Mouse (Mus musculus) myocyte (in vitro differentiated cells): ENCODE measurements around the gene Fam111a. TPM values are rescaled to one million over a fixed set of nuclear protein-coding genes. Genes with fewer than 3 reads are reported as not detected.

Experiments
- H3K27me3 ChIP-seq: one replicate; pipeline ENCODE4 v1.6.1; 2011; ENCODE audit not compliant: control insufficient read depth, insufficient read depth, insufficient read length
- H3K36me3 ChIP-seq: one replicate; pipeline ENCODE4 v1.6.1; 2011; ENCODE audit not compliant: control insufficient read depth, insufficient read depth
- H3K4me2 ChIP-seq: one replicate; pipeline ENCODE4 v1.6.1; 2011; ENCODE audit warnings: low read depth, control low read depth
- H3K4me3 ChIP-seq: one replicate; pipeline ENCODE4 v1.5.1; 2011; ENCODE audit warnings: mild to moderate bottlenecking, control low read depth, moderate library complexity
- H3K79me2 ChIP-seq: one replicate; pipeline ENCODE4 v1.6.1; 2011; ENCODE audit not compliant: control insufficient read depth, insufficient read depth
- H3ac ChIP-seq: one replicate; pipeline ENCODE4 v1.6.1; 2011; ENCODE audit not compliant: control insufficient read depth, insufficient read length
- CEBPB ChIP-seq: IDR thresholded peaks from 2 replicates; pipeline ENCODE4 v1.6.1; 2011; ENCODE audit warnings: mild to moderate bottlenecking, moderate library complexity; ENCODE audit not compliant: poor library complexity, insufficient read depth, severe bottlenecking
- E2F4 ChIP-seq: IDR thresholded peaks from one replicate; pipeline ENCODE4 v1.6.1; 2011; ENCODE audit warnings: mild to moderate bottlenecking, control low read depth, moderate library complexity; ENCODE audit not compliant: insufficient read depth
- MAX ChIP-seq: IDR thresholded peaks from one replicate; pipeline ENCODE4 v1.6.1; 2011; ENCODE audit warnings: low read depth, mild to moderate bottlenecking, control low read depth
- MYOD1 ChIP-seq, 3 experiments: IDR thresholded peaks; one replicate each; pipeline ENCODE4 v1.6.1; 2011; ENCODE audit warnings: control low read depth in 2 of 3, low read depth in 2 of 3, mild to moderate bottlenecking in 2 of 3, moderate library complexity in 1 of 3; ENCODE audit not compliant: insufficient read length in 2 of 3, control insufficient read depth in 1 of 3
- MYOG ChIP-seq, 3 experiments: IDR thresholded peaks; one replicate each; pipeline ENCODE4 v1.6.1; 2011; ENCODE audit warnings: control low read depth in 2 of 3, low read depth in 2 of 3, mild to moderate bottlenecking in 2 of 3; ENCODE audit not compliant: insufficient read length in 2 of 3, control insufficient read depth in 1 of 3, insufficient read depth in 1 of 3
- POLR2A ChIP-seq: IDR thresholded peaks from one replicate; pipeline ENCODE4 v1.6.1; 2011; ENCODE audit warnings: low read depth, mild to moderate bottlenecking, control low read depth, moderate library complexity; ENCODE audit not compliant: insufficient read length
- POLR2AphosphoS2 ChIP-seq: IDR thresholded peaks from one replicate; pipeline ENCODE4 v1.6.1; 2011; ENCODE audit warnings: low read depth, control low read depth; ENCODE audit not compliant: insufficient read length
- REST ChIP-seq: IDR thresholded peaks from one replicate; pipeline ENCODE4 v1.6.1; 2011; ENCODE audit warnings: mild to moderate bottlenecking, control low read depth, moderate library complexity; ENCODE audit not compliant: insufficient read depth, insufficient read length
- SRF ChIP-seq: IDR thresholded peaks from one replicate; pipeline ENCODE4 v1.6.1; 2011; ENCODE audit warnings: low read depth; ENCODE audit not compliant: control insufficient read depth, insufficient read length
- TCF12 ChIP-seq: IDR thresholded peaks from one replicate; pipeline ENCODE4 v1.6.1; 2011; ENCODE audit warnings: mild to moderate bottlenecking, control low read depth; ENCODE audit not compliant: poor library complexity, insufficient read depth, severe bottlenecking
- TCF3 ChIP-seq: IDR thresholded peaks from one replicate; pipeline ENCODE4 v1.6.1; 2011; ENCODE audit warnings: low read depth, control low read depth; ENCODE audit not compliant: insufficient read length
- USF1 ChIP-seq: IDR thresholded peaks from one replicate; pipeline ENCODE4 v1.6.1; 2011; ENCODE audit warnings: low read depth, mild to moderate bottlenecking, control low read depth, moderate library complexity
- polyA plus RNA-seq: library from polyadenylated mRNA; unstranded; fragments of >200 nt; fragmentation: generic; extraction: Trizol; gene quantifications from one replicate; pipeline ENCODE4 v1.2.1, GENCODE M21; 2012; ENCODE audit warnings: missing spikeins

Gene Fam111a
- polyA plus RNA-seq, 1 experiment, result 5.4 TPM

GRCm38 (mm10) chr19:12537168-12537567, 8.4 kb upstream of the Fam111a start:
- Histone ChIP-seq H3K79me2 (no peaks in the 10 kb centered on the region), H3ac (no peak overlapping the region), H3K4me2 (no peak overlapping the region), H3K36me3 (no peaks in the 10 kb centered on the region), H3K4me3 (no peak overlapping the region), H3K27me3 (peaks cover 10% of the 10 kb centered on the region)
- no peak for TF ChIP-seq POLR2AphosphoS2
- no peak for TF ChIP-seq POLR2A
- TF ChIP-seq SRF, result no peak
- TF ChIP-seq TCF3, result no peak
- TF ChIP-seq TCF12, result no peak
- no peak for TF ChIP-seq MYOG (IDR thresholded peaks at IDR 0.05; ENCODE audit: control insufficient read depth in 1 of 3, insufficient read depth in 1 of 3, insufficient read length in 2 of 3, low read depth in 2 of 3)
- no peak for TF ChIP-seq USF1
- TF ChIP-seq CEBPB, result no peak
- TF ChIP-seq MAX, result no peak
- TF ChIP-seq E2F4, result no peak
- TF ChIP-seq MYOD1 (IDR thresholded peaks at IDR 0.05; ENCODE audit: control insufficient read depth in 1 of 3, insufficient read length in 2 of 3, low read depth in 2 of 3), result no peak
- TF ChIP-seq REST, result no peak

- Histone ChIP-seq H3K27me3 (no peaks in the 10 kb centered on the region), H3K79me2 (no peaks in the 10 kb centered on the region), H3K36me3 (no peaks in the 10 kb centered on the region), H3K4me2 (no peak overlapping the region), H3K4me3 (no peak overlapping the region), H3ac (no peak overlapping the region)
- TF ChIP-seq E2F4 (no peak), SRF (no peak), MAX (no peak), REST (no peak), MYOG (IDR thresholded peaks at IDR 0.05; ENCODE audit: control insufficient read depth in 1 of 3, insufficient read depth in 1 of 3, insufficient read length in 2 of 3, low read depth in 2 of 3) (no peak), USF1 (no peak), TCF3 (no peak), POLR2A (no peak), MYOD1 (IDR thresholded peaks at IDR 0.05; ENCODE audit: control insufficient read depth in 1 of 3, insufficient read length in 2 of 3, low read depth in 2 of 3) (no peak)
Observed at GRCm38 (mm10) chr19:12539975-12540374, 5.6 kb upstream of the Fam111a start.

DNA sequence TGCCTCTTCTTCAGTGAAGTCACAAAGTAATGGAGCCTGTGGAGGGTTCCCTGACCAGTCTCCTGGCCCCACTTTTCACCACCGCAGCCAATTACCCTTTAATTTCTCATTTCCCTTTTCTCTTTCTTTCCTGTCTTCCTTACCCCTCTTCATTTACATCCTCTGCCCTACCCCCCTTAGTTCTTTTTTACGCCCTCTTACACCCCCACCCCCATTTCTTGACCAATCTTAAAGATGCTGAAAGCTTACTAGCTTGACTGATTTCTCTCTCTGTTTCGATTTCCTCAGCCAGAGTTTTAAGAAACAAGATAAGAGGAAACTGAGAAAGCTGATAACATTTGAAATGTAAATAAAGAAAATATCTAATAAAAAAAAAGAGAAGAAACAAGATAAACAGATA, 4.8 kb upstream of the Fam111a start:
- Histone ChIP-seq H3K4me2 (no peak overlapping the region), H3K27me3 (no peaks in the 10 kb centered on the region), H3K4me3 (no peak overlapping the region), H3K36me3 (no peaks in the 10 kb centered on the region), H3K79me2 (no peaks in the 10 kb centered on the region), H3ac (no peak overlapping the region)
- TF ChIP-seq MYOD1 (IDR thresholded peaks at IDR 0.05; ENCODE audit: control insufficient read depth in 1 of 3, insufficient read length in 2 of 3, low read depth in 2 of 3) (no peak), SRF (no peak), TCF3 (no peak), USF1 (no peak), MYOG (IDR thresholded peaks at IDR 0.05; ENCODE audit: control insufficient read depth in 1 of 3, insufficient read depth in 1 of 3, insufficient read length in 2 of 3, low read depth in 2 of 3) (no peak), TCF12 (no peak), POLR2A (no peak)

DNA sequence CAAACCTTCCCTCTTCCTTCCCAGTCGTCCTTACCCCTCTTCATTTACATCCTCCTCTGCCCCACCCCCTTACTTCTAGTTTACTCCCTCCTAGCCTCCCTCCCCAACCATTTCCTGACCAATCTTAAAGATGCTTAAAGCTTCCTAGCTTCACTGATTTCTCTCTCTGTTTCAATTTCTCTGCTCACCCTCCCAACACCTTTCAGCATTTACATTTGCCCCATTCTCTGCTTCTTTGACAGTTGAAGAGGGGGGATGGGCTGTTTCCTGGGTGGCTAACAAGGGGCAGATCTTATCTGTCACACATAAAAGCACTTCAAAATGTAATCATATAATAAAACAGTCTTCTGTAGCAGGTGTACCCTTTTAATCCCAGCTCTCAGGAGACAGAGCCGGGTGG, 3.9 kb upstream of the Fam111a start:
- Histone ChIP-seq H3K27me3 (no peaks in the 10 kb centered on the region), H3ac (no peak overlapping the region), H3K4me2 (no peak overlapping the region), H3K36me3 (no peaks in the 10 kb centered on the region), H3K79me2 (no peaks in the 10 kb centered on the region), H3K4me3 (no peak overlapping the region)
- TF ChIP-seq POLR2AphosphoS2 (no peak), USF1 (no peak), E2F4 (no peak), REST (no peak), TCF12 (no peak), MYOD1 (IDR thresholded peaks at IDR 0.05; ENCODE audit: control insufficient read depth in 1 of 3, insufficient read length in 2 of 3, low read depth in 2 of 3) (no peak), MYOG (IDR thresholded peaks at IDR 0.05; ENCODE audit: control insufficient read depth in 1 of 3, insufficient read depth in 1 of 3, insufficient read length in 2 of 3, low read depth in 2 of 3) (no peak), POLR2A (no peak), TCF3 (no peak), MAX (no peak), SRF (no peak), CEBPB (no peak)

DNA sequence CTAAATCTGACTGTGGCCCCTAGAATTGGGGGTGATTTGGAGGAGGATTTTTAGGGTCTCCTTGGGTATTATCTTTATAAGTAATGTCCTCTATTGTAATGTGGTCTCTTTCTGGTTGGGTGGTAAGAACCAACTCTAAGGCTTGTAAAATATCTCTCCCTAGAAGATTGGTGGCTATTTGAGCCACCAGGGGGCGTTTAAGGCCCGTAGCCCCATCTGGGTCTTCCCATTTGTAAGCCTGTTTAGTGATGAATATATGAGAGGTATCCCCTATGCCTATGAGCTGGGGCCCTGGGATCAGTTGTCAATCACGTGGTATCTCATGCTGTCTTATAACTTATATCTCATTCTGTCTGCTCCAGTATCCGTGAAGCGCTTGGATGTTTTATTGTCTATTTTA, 3.6 kb downstream of the Fam111a start:
- Histone ChIP-seq H3K79me2 (no peaks in the 10 kb centered on the region), H3ac (no peak overlapping the region), H3K4me2 (no peak overlapping the region), H3K36me3 (no peaks in the 10 kb centered on the region), H3K27me3 (no peaks in the 10 kb centered on the region), H3K4me3 (no peak overlapping the region)
- no peak for TF ChIP-seq POLR2A
- no peak for TF ChIP-seq MYOD1 (IDR thresholded peaks at IDR 0.05; ENCODE audit: control insufficient read depth in 1 of 3, insufficient read length in 2 of 3, low read depth in 2 of 3)
- TF ChIP-seq POLR2AphosphoS2, result no peak
- no peak for TF ChIP-seq MYOG (IDR thresholded peaks at IDR 0.05; ENCODE audit: control insufficient read depth in 1 of 3, insufficient read depth in 1 of 3, insufficient read length in 2 of 3, low read depth in 2 of 3)
- no peak for TF ChIP-seq SRF
- no peak for TF ChIP-seq REST
- TF ChIP-seq E2F4, result no peak
- no peak for TF ChIP-seq MAX
- TF ChIP-seq TCF12, result no peak
- TF ChIP-seq TCF3, result no peak
- no peak for TF ChIP-seq CEBPB
- TF ChIP-seq USF1, result no peak
